8 mouse cellular contexts compared by ENCODE assay signal in genomic region chr19:16779786-16780185, GRCm38 (mm10). TPM values are rescaled to one million over a fixed set of nuclear protein-coding genes. Genes with fewer than 3 reads are reported as not detected.
DNase-seq lines count a peak whose midpoint lies in the region; ATAC-seq lines count a peak whose summit lies in the region.

No protein-coding gene starts in this region.

- no peak overlapping the region for H3K27ac ChIP-seq in kidney, embryonic 16.5 days (ENCODE audit: low read length)
- no peak overlapping the region for H3K27ac ChIP-seq in brown adipose tissue, adult 24 weeks (replicated peaks; ENCODE audit: low read depth, low read length)
- no peak overlapping the region for H3K27ac ChIP-seq in hindbrain, embryonic 15.5 days (replicated peaks)
- no peak overlapping the region for H3K27ac ChIP-seq in midbrain, embryonic 16.5 days (ENCODE audit: low read length)

- H3K9ac ChIP-seq in kidney, embryonic 16.5 days (replicated peaks; ENCODE audit: low read length) = peak overlapping the region; percentile 74
- peak overlapping the region; percentile 68 for H3K9ac ChIP-seq in hindbrain, embryonic 15.5 days
- peak overlapping the region; percentile 77 for H3K9ac ChIP-seq in midbrain, embryonic 16.5 days (ENCODE audit: low read depth, low read length)

- peaks cover 13% of the 10 kb centered on the region for H3K27me3 ChIP-seq in kidney, embryonic 16.5 days (ENCODE audit: insufficient read depth, low read length)
- H3K27me3 ChIP-seq in hindbrain, embryonic 15.5 days = peaks cover 8% of the 10 kb centered on the region; the same call in 1 of the 2 replicates
- H3K27me3 ChIP-seq in midbrain, embryonic 16.5 days (ENCODE audit: control insufficient read depth, insufficient read depth, low read depth, low read length) = peaks cover 12% of the 10 kb centered on the region

- 17% methylated on average over 8 of the region's 8 CpGs for WGBS in kidney, embryonic 16.5 days
- WGBS in hindbrain, embryonic 15.5 days = 13% methylated on average over 8 of the region's 8 CpGs
- WGBS in midbrain, embryonic 16.5 days = 12% methylated on average over 8 of the region's 8 CpGs

- peak overlapping the region; percentile 73 for H3K4me3 ChIP-seq in kidney, embryonic 16.5 days (ENCODE audit: low read length)
- H3K4me3 ChIP-seq in brown adipose tissue, adult 24 weeks (ENCODE audit: insufficient read depth, low read depth, low read length) = peak overlapping the region; percentile 84
- peak overlapping the region; percentile 83 for H3K4me3 ChIP-seq in hindbrain, embryonic 15.5 days
- H3K4me3 ChIP-seq in midbrain, embryonic 16.5 days (ENCODE audit: low read depth, low read length) = peak overlapping the region; percentile 80

- no peak for DNase-seq in kidney, adult 18-20 months
- DNase-seq in urinary bladder, postnatal 10 days (ENCODE audit: low spot score) = no peak
- no peak for DNase-seq in ovary, postnatal 36 days (ENCODE audit: low spot score)
- no peak for DNase-seq in urinary bladder, postnatal 14 days (ENCODE audit: low spot score)

- H3K4me1 ChIP-seq in kidney, embryonic 16.5 days (ENCODE audit: insufficient read depth, low read length) = peaks cover 15% of the 10 kb centered on the region
- peaks cover 8% of the 10 kb centered on the region; the same call in 1 of the 2 replicates for H3K4me1 ChIP-seq in brown adipose tissue, adult 24 weeks (ENCODE audit: control insufficient read depth, insufficient read depth, insufficient read length, low read length)
- peaks cover 15% of the 10 kb centered on the region for H3K4me1 ChIP-seq in hindbrain, embryonic 15.5 days (replicated peaks)
- peaks cover 9% of the 10 kb centered on the region for H3K4me1 ChIP-seq in midbrain, embryonic 16.5 days (ENCODE audit: control insufficient read depth, insufficient read depth, low read length)

- no peak for ATAC-seq in kidney, embryonic 16.5 days (ENCODE audit: low FRiP score, low TSS enrichment)
- ATAC-seq in hindbrain, embryonic 15.5 days (ENCODE audit: low FRiP score, low read depth) = no peak
- no peak for ATAC-seq in midbrain, embryonic 16.5 days

- no peaks in the 10 kb centered on the region for H3K36me3 ChIP-seq in kidney, embryonic 16.5 days (ENCODE audit: insufficient read depth, low read length)
- no peaks in the 10 kb centered on the region for H3K36me3 ChIP-seq in hindbrain, embryonic 15.5 days
- no peaks in the 10 kb centered on the region for H3K36me3 ChIP-seq in midbrain, embryonic 16.5 days (ENCODE audit: control insufficient read depth, insufficient read depth, low read length)

- no peaks in the 10 kb centered on the region for H3K9me3 ChIP-seq in kidney, embryonic 16.5 days (ENCODE audit: low read length)
- H3K9me3 ChIP-seq in hindbrain, embryonic 15.5 days = no peaks in the 10 kb centered on the region
- H3K9me3 ChIP-seq in midbrain, embryonic 16.5 days (replicated peaks; ENCODE audit: control insufficient read depth, low read length, poor library complexity, severe bottlenecking) = no peaks in the 10 kb centered on the region

- peak overlapping the region; percentile 96 for H3K4me2 ChIP-seq in kidney, embryonic 16.5 days (replicated peaks; ENCODE audit: low read depth, low read length)
- peak overlapping the region; percentile 99 for H3K4me2 ChIP-seq in hindbrain, embryonic 15.5 days
- peak overlapping the region; percentile 98 for H3K4me2 ChIP-seq in midbrain, embryonic 16.5 days (ENCODE audit: low read length)

RNA-seq across cellular contexts. Expression of gene Vps13a, which starts 0.9 kb away (rescaled TPM):
- polyA plus RNA-seq in kidney, embryonic 16.5 days (2015; fragmentation: Nextera tagmentation; extraction: Ambion mirVana) = 7.8 and 10.1 TPM in 2 replicates
- 26.2 and 39.0 TPM in 2 replicates for polyA plus RNA-seq in brown adipose tissue, adult 24 weeks (2012; ENCODE audit: insufficient read depth, insufficient read length, missing spikeins)
- polyA plus RNA-seq in hindbrain, embryonic 15.5 days (2015; fragmentation: Nextera tagmentation; extraction: Ambion mirVana) = 9.7 and 10.5 TPM in 2 replicates
- polyA plus RNA-seq in midbrain, embryonic 16.5 days (2015; fragmentation: Nextera tagmentation; extraction: Ambion mirVana) = 8.7 and 9.4 TPM in 2 replicates
